Mouse (Mus musculus): ENCODE results near the gene Bmp2k.
A peak's percentile ranks its signal among the peaks of the same experiment; 100 is the strongest.

Bmp2k gene

DNA sequence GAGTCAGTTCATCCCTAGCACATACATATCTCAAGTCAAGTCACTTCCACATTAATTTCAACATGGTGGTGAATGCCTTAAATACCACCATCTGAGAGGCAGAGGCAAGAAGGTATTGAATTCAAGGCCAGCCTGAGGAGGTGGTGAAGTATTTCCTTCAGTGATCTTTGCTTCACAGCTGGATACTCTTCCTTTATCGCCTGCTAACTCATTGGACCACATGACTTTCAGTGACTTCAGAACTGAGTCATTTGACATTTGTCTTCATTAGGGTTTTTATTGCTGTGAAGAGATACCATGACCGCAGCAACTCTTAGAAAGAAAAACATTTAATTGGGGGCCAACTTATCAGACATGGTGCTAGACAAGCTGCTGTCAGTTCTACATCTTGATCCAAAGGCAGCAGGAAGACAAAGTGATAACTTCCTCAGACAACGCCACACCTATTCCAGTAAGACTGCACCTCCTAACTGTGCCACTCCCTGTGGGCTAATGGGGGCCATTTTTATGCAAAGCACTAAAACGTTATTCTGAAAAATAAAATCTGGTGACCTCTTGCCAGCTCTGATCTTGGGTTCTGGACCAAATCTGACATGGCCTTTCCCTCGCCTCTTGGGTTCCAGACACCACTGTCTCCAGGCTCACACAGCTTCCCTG is 24.9 kb upstream of the Bmp2k start:
- no peak for ATAC-seq (ENCODE audit: low TSS enrichment)

DNA sequence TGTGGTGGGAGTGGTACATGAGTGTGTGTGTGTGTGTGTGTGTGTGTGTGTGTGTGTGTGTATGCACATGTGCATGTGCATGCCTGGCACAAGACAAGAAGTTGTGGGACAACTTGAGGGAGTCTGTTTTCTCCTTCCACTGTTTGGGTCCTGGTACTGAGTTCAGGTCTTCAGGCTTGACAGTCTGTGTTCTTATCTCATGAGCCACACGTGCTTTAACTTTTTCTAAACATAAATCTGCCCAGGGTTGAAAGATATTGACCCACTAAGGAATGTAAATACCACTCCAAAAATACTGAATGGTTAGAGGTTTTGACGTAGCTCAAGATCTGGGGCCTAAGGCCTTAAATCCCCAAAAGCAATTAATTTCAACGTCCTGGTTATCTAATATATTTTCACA is 23.8 kb upstream of the Bmp2k start:
- ATAC-seq (ENCODE audit: low TSS enrichment): no peak

DNA sequence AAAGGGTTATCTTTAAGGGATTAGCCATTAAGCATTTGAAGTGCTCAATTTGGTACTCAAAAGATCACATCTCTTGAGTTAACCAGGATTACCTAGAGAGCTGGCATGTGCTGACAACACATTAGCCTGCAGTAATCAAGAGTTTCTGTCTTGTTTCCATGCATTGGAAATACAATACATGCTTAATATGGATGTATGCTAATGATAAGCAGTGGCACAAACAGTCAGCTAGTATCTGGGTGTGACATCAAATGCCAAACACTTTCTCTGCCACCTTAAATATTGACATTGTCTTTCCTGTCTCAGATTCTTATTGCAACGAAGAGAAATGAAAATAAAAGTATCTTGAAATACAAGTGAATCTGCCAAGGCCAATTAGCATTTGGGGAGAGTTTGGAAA is 22.8 kb upstream of the Bmp2k start:
- ATAC-seq (ENCODE audit: low TSS enrichment): no peak

- ATAC-seq (ENCODE audit: low TSS enrichment): no peak
These were observed 22.4 kb upstream of the Bmp2k start for GRCm38 (mm10) chr5:96975112-96975511.

GRCm38 (mm10) chr5:96976150-96976549 is 21.3 kb upstream of the Bmp2k start:
- no peak for ATAC-seq (ENCODE audit: low TSS enrichment)

GRCm38 (mm10) chr5:96979296-96980007 is 18.0 kb upstream of the Bmp2k start:
- peak; percentile 50; the same call in 1 of the 2 replicates for ATAC-seq (ENCODE audit: low TSS enrichment)

GRCm38 (mm10) chr5:96980008-96980634 is 17.4 kb upstream of the Bmp2k start:
- ATAC-seq (ENCODE audit: low TSS enrichment): peak; percentile 38; the same call in 1 of the 2 replicates

DNA sequence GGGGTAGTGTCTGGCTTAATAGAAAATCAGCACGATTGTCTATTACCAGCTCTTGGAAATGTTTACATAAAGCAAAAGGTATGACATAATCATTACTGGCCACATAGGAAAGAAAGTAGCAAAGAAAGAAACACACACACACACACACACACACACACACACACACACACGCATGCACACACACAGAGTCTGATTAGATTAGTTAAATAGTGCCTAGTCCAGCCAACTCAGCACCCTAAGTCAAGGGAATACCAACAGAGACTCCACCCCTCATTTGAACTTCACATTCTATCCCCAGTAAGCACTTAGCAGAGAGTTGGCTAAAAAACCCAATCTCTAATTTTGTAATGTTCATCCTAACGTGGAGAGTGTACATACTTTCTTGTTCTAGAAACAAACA is 15.5 kb upstream of the Bmp2k start:
- ATAC-seq (ENCODE audit: low TSS enrichment): no peak

- ATAC-seq (ENCODE audit: low TSS enrichment): no peak
These were observed 14.3 kb upstream of the Bmp2k start for GRCm38 (mm10) chr5:96983142-96983541.

GRCm38 (mm10) chr5:96986850-96987249 is 10.6 kb upstream of the Bmp2k start:
- no peak for ATAC-seq (ENCODE audit: low TSS enrichment)

GRCm38 (mm10) chr5:96988880-96989279 is 8.6 kb upstream of the Bmp2k start:
- ATAC-seq (ENCODE audit: low TSS enrichment): no peak

DNA sequence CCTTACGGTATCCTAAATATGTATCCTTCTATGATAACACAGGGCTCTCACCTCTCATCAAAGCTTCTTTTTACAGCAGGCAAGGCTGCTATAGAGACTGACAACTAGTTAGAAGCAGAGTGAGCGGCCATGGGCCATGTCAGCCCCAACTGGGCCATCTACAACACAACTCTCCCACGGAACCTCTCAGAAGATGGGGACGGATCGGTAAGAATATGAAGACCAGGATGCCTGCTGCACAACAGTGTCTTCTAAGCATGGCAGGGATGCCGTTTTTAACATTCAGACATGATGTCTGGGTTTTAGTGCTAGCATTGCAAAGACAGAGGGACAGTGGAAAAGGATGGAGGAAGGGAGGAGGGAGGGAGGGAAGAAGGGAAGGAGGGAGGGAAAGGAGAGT is 6.3 kb upstream of the Bmp2k start:
- no peak for ATAC-seq (ENCODE audit: low TSS enrichment)

GRCm38 (mm10) chr5:96992651-96993050 is 4.8 kb upstream of the Bmp2k start:
- no peak for ATAC-seq (ENCODE audit: low TSS enrichment)

DNA sequence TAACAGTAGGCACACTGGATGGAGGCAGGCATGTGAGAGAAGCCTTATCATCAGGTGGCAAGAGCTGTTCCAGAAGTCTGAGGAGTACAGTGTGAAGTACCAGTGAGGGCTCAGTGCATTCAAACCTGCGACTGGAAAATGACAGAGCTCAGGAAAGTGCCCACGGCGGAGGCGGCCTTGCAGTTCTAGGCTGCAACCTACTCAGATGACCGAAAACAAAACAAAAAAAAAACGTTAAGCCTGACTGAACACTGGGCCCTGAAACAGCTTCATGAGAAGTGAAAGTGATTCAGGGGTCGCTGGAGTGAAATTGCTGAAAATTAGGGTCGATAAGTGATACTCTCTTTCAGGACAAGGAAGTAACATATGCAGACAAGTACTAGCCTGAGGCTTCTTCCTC is 4.4 kb upstream of the Bmp2k start:
- no peak for ATAC-seq (ENCODE audit: low TSS enrichment)

- no peak for ATAC-seq (ENCODE audit: low TSS enrichment)
These were observed 1.7 kb upstream of the Bmp2k start for GRCm38 (mm10) chr5:96995791-96996190.

GRCm38 (mm10) chr5:96996401-96997309 is 834 bp upstream of the Bmp2k start:
- ATAC-seq (ENCODE audit: low TSS enrichment): peak; percentile 53

DNA sequence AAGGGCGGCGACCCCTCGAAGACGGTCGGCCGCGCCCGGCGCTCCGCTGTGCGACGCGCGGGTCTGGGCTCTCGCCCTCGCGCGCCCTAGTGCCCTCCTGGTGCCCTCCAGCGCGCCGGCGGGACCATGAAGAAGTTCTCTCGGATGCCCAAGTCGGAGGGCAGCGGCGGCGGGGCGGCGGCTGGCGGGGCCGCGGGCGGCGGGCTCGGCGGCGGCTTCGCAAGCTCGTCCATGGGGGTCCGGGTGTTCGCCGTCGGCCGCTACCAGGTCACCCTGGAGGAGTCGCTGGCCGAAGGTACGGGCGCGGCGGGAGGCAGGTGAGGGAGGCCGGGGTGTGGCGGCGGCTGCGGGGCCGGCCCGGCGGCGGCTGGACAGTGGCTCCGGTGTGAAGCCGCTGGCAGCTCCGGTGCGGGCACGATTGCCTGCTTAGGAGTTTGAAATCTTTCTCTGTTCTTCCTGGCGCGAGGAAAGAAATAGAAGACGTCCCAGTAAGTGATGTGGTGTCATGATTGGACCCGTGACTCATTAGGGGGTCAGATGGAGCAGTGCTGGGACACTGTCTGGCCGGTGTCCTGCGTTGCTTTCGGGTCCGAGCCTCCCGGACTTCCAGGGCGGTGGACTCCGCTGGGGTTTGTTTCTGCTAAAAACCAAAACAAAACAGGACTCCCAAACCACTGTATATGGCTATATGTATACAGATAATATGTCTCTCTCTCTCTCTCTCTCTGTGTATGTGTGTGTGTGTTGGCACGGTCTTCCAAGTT is 495 bp downstream of the Bmp2k start:
- ATAC-seq (ENCODE audit: low TSS enrichment): peak; percentile 7; the same call in 1 of the 2 replicates

DNA sequence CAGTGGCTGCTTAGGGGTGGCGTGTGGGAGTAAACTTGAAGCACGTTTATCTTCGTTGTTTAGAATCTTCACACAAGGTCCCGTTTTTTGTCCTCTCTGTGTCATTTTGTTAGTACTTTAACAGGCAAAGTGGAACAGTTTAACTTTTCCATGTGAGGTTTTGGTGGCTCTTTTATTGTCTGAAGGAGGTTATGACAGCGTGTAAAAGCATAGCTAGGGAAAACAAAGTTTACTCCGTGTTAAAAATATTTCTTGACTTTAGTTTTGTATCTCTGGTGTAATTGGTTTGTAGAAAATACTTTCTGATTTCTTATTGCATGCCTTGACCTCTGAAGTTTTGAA is 1.0 kb downstream of the Bmp2k start:
- ATAC-seq (ENCODE audit: low TSS enrichment): no peak

- no peak for ATAC-seq (ENCODE audit: low TSS enrichment)
These were observed 2.1 kb downstream of the Bmp2k start for GRCm38 (mm10) chr5:96999601-97000000.

- ATAC-seq (ENCODE audit: low TSS enrichment): no peak
These were observed 3.0 kb downstream of the Bmp2k start for GRCm38 (mm10) chr5:97000524-97000923.

DNA sequence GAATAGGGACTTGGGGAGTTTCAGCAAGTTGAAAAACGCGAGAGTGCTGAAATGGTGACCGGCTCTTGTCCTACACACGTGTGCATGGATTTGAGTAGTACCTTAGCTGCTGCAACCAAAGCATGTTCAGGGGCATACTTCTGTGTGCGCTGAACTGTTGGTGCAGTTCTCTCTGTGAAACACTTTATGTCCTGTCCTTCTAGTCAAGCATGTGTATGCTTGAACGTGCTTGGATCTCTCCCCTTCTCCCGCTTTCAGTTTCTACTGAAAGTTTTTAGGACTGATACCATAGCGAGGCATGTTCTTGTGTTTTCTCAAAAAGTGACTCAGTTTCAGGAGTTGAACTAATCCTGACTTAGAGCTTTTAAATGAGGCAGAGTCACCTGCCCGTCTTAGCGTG is 3.7 kb downstream of the Bmp2k start:
- no peak for ATAC-seq (ENCODE audit: low TSS enrichment)

All from frontal cortex, adult (tissue).